Mouse (Mus musculus) liver, adult 2 months (tissue): Measurements from ENCODE around the gene Tmem209. TPM values are rescaled to one million over a fixed set of nuclear protein-coding genes. Genes with fewer than 3 reads are reported as not detected.

Experiments
- DNase-seq: peaks from one replicate; pipeline ENCODE4 v3.0.0-alpha.2; 2011; ENCODE audit warnings: low read depth, low spot score; ENCODE audit errors: extremely low read depth
- H3K27ac ChIP-seq: fragments of 200-500 bp; replicated peaks from 2 replicates; pipeline ENCODE4 v1.5.1; 2012; ENCODE audit warnings: low read depth, mild to moderate bottlenecking, control low read depth, inconsistent platforms, low read length; ENCODE audit not compliant: insufficient read depth
- H3K27me3 ChIP-seq: fragments of 200-500 bp; 2 replicates; pipeline ENCODE4 v1.6.1; 2012; ENCODE audit warnings: mild to moderate bottlenecking, moderate library complexity, low read length, inconsistent platforms; ENCODE audit not compliant: control insufficient read depth, insufficient read depth
- H3K36me3 ChIP-seq: fragments of 200-500 bp; 2 replicates; pipeline ENCODE4 v1.6.1; 2012; ENCODE audit warnings: low read length, inconsistent platforms; ENCODE audit not compliant: control insufficient read depth, insufficient read depth
- H3K4me1 ChIP-seq: fragments of 200-500 bp; 2 replicates; pipeline ENCODE4 v1.6.1; 2011; ENCODE audit warnings: low read length; ENCODE audit not compliant: control insufficient read depth, insufficient read depth
- H3K4me3 ChIP-seq: fragments of 200-500 bp; 2 replicates; pipeline ENCODE4 v1.5.1; 2011; ENCODE audit warnings: low read depth, mild to moderate bottlenecking, control low read depth, low read length, moderate library complexity; ENCODE audit not compliant: insufficient read depth
- H3K79me2 ChIP-seq: fragments of 200-500 bp; 2 replicates; pipeline ENCODE4 v1.6.1; 2012; ENCODE audit warnings: inconsistent platforms, mild to moderate bottlenecking, low read length, moderate library complexity; ENCODE audit not compliant: control insufficient read depth, insufficient read depth
- H3K9ac ChIP-seq: fragments of 200-500 bp; 2 replicates; pipeline ENCODE4 v1.6.1; 2012; ENCODE audit warnings: low read depth, mild to moderate bottlenecking, control low read depth, inconsistent platforms, low read length
- CTCF ChIP-seq: fragments of 200-500 bp; IDR thresholded peaks from 2 replicates; pipeline ENCODE4 v1.5.1; 2011; ENCODE audit warnings: low read depth, low read length, control low read depth
- POLR2A ChIP-seq: fragments of 200-500 bp; IDR thresholded peaks from 2 replicates; pipeline ENCODE4 v1.6.1; 2011; ENCODE audit warnings: low read length, control low read depth; ENCODE audit not compliant: insufficient read depth; ENCODE audit errors: extremely low read depth
- WGBS: fragments of 180-500 bp; shearing (Covaris S2); methylation state at CpG from one replicate; pipeline ENCODE4 v1.1.7; 2018; 5-methylcytosine and 5-hydroxymethylcytosine counted together
- polyA plus RNA-seq: library from polyadenylated mRNA; depleted of rRNA; stranded (reverse); fragments of >200 nt; gene quantifications from 2 replicates; pipeline ENCODE4 v1.2.3, GENCODE M21; 2012
- total RNA-seq: library from RNA; depleted of rRNA; stranded (reverse); fragments of >200 nt; gene quantifications from 2 replicates; pipeline ENCODE4 v1.2.3, GENCODE M21; 2014

The Tmem209 gene
- total and polyA plus RNA-seq, 2 experiments: 9.2 to 23.5 TPM

- no peaks in the 10 kb centered on the region for H3K4me1 ChIP-seq
- no peak for DNase-seq
- H3K9ac ChIP-seq: no peak overlapping the region
- peak overlapping the region; percentile 31; the same call in 1 of the 2 replicates for H3K27ac ChIP-seq
- no peak overlapping the region for H3K4me3 ChIP-seq
- H3K79me2 ChIP-seq: no peaks in the 10 kb centered on the region
- WGBS: 72% methylated on average over 19 of the region's 19 CpGs
- H3K36me3 ChIP-seq: no peaks in the 10 kb centered on the region
- no peaks in the 10 kb centered on the region for H3K27me3 ChIP-seq
- TF ChIP-seq POLR2A (no peak), CTCF (no peak)
Observed at GRCm38 (mm10) chr6:30526586-30527515, 17.3 kb upstream of the Tmem209 start.

GRCm38 (mm10) chr6:30525456-30526332, 16.1 kb upstream of the Tmem209 start:
- H3K27me3 ChIP-seq: no peaks in the 10 kb centered on the region
- H3K4me1 ChIP-seq: no peaks in the 10 kb centered on the region
- peak; percentile 61 for DNase-seq
- no peak overlapping the region for H3K27ac ChIP-seq
- no peak overlapping the region for H3K4me3 ChIP-seq
- 43% methylated on average over 7 of the region's 7 CpGs for WGBS
- H3K79me2 ChIP-seq: no peaks in the 10 kb centered on the region
- no peak overlapping the region for H3K9ac ChIP-seq
- no peaks in the 10 kb centered on the region for H3K36me3 ChIP-seq
- no peak for TF ChIP-seq POLR2A
- no peak for TF ChIP-seq CTCF

- H3K4me3 ChIP-seq: no peak overlapping the region
- H3K79me2 ChIP-seq: no peaks in the 10 kb centered on the region
- DNase-seq: no peak
- no peaks in the 10 kb centered on the region for H3K27me3 ChIP-seq
- H3K27ac ChIP-seq: no peak overlapping the region
- no peaks in the 10 kb centered on the region for H3K4me1 ChIP-seq
- H3K9ac ChIP-seq: no peak overlapping the region
- no peaks in the 10 kb centered on the region for H3K36me3 ChIP-seq
- 69% methylated on average over 11 of the region's 11 CpGs for WGBS
- TF ChIP-seq CTCF: no peak
- TF ChIP-seq POLR2A: no peak
Observed at GRCm38 (mm10) chr6:30520400-30520799, 10.8 kb upstream of the Tmem209 start.

- no peak overlapping the region for H3K9ac ChIP-seq
- WGBS: 41% methylated on average over 9 of the region's 9 CpGs
- H3K79me2 ChIP-seq: no peaks in the 10 kb centered on the region
- H3K27ac ChIP-seq: no peak overlapping the region
- H3K4me1 ChIP-seq: peaks cover 3% of the 10 kb centered on the region; the same call in 1 of the 2 replicates
- H3K27me3 ChIP-seq: no peaks in the 10 kb centered on the region
- no peak for TF ChIP-seq POLR2A
- no peak for TF ChIP-seq CTCF
- no peak overlapping the region for H3K4me3 ChIP-seq
- DNase-seq: no peak
- no peaks in the 10 kb centered on the region for H3K36me3 ChIP-seq
Observed at GRCm38 (mm10) chr6:30514242-30514641, 4.7 kb upstream of the Tmem209 start.

GRCm38 (mm10) chr6:30510291-30510690, 708 bp upstream of the Tmem209 start:
- H3K79me2 ChIP-seq: no peaks in the 10 kb centered on the region
- H3K27ac ChIP-seq: 0 out of 2 replicates have a peak overlapping the region, but pooled peaks have one; percentile 0
- no peaks in the 10 kb centered on the region for H3K27me3 ChIP-seq
- TF ChIP-seq CTCF: no peak
- TF ChIP-seq POLR2A: no peak
- no peak overlapping the region for H3K9ac ChIP-seq
- DNase-seq: no peak
- 79% methylated on average over 5 of the region's 5 CpGs for WGBS
- peaks cover 4% of the 10 kb centered on the region; the same call in 1 of the 2 replicates for H3K36me3 ChIP-seq
- H3K4me3 ChIP-seq: no peak overlapping the region
- H3K4me1 ChIP-seq: peaks cover 3% of the 10 kb centered on the region; the same call in 1 of the 2 replicates
